Mouse (Mus musculus) embryonic facial prominence, embryonic 15.5 days (tissue): Measurements from ENCODE around the gene Fzd7. TPM values are rescaled to one million over a fixed set of nuclear protein-coding genes. Genes with fewer than 3 reads are reported as not detected.

Experiments used
- ATAC-seq: fragments of 200-750 bp; cut with Nextera tagmentation; 2 replicates; pipeline ENCODE4 v1.8.0; 2017; ENCODE audit warnings: low read depth, moderate TSS enrichment; ENCODE audit not compliant: insufficient number of reproducible peaks, low FRiP score, low TSS enrichment
- H3K27ac ChIP-seq: fragments of 300-500 bp; sonication (generic); replicated peaks from 2 replicates; pipeline ENCODE4 v1.5.1; 2015; ENCODE audit warnings: mild to moderate bottlenecking, inconsistent platforms
- H3K27me3 ChIP-seq: fragments of 300-500 bp; sonication (generic); 2 replicates; pipeline ENCODE4 v1.6.1; 2015; ENCODE audit warnings: inconsistent platforms
- H3K36me3 ChIP-seq: fragments of 300-500 bp; sonication (generic); 2 replicates; pipeline ENCODE4 v1.6.1; 2015; ENCODE audit warnings: mild to moderate bottlenecking, inconsistent platforms
- H3K4me1 ChIP-seq: fragments of 300-500 bp; sonication (generic); 2 replicates; pipeline ENCODE4 v1.6.1; 2015; ENCODE audit warnings: inconsistent platforms
- H3K4me2 ChIP-seq: fragments of 300-500 bp; sonication (generic); replicated peaks from 2 replicates; pipeline ENCODE4 v1.6.1; 2015; ENCODE audit warnings: mild to moderate bottlenecking, inconsistent platforms
- H3K4me3 ChIP-seq: fragments of 300-500 bp; sonication (generic); replicated peaks from 2 replicates; pipeline ENCODE4 v1.5.1; 2015; ENCODE audit warnings: mild to moderate bottlenecking, inconsistent platforms
- H3K9ac ChIP-seq: fragments of 300-500 bp; sonication (generic); 2 replicates; pipeline ENCODE4 v1.6.1; 2015; ENCODE audit warnings: inconsistent platforms
- H3K9me3 ChIP-seq: fragments of 300-500 bp; sonication (generic); replicated peaks from 2 replicates; pipeline ENCODE4 v1.6.1; 2016; ENCODE audit warnings: inconsistent platforms
- WGBS: fragments of 180-500 bp; shearing (Covaris S2); methylation state at CpG from one replicate; pipeline ENCODE4 v1.1.7; 2015; 5-methylcytosine and 5-hydroxymethylcytosine counted together
- polyA plus RNA-seq: library from polyadenylated mRNA; unstranded; fragments of >200 nt; fragmentation: Nextera tagmentation; extraction: Ambion mirVana; gene quantifications from 2 replicates; pipeline ENCODE4 v1.2.1, GENCODE M21; 2015

The Fzd7 gene
- polyA plus RNA-seq, 1 experiment from 2014 or later: 11.9 TPM

DNA sequence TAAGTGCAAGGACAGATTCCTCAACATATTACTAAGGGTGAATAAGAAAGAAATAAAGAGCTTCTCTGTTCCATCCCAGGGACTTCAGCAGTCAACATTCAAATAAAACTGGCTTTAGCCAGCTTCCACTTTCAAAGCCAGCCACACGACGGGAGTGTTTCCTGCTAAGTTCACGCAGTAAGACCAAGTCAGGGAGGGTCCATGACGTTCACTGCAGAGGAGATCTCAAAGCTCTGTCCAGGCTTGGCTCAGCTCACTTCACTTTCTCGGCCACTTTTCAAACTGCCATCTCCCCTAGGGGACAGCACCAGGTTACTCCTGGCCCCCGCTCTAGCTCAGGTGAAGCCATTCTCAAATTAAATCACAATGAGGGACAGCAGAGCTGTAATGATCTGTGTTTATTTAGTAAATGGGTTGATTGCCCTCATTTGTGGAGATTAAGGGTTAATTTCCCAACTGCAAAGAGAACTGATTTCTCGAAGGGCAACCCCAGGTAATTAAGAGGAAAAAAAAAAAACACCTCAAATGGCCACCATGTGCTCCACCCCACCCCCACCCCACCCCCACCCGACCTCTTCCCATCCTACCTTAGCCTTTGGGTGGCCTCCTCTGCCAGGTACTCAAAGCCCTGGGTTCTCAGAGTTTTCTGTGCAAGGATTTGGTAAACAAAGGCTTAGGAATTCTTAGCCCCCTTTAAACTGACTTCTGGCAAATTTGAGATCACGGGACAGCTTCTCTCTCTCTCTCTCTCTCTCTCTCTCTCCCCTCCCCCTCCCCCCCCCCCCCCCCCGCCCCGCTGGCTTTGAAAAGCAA, 9.7 kb upstream of the Fzd7 start:
- Histone ChIP-seq H3K9ac (no peak overlapping the region), H3K36me3 (no peaks in the 10 kb centered on the region), H3K4me2 (no peak overlapping the region), H3K4me1 (peaks cover 10% of the 10 kb centered on the region; the same call in 1 of the 2 replicates), H3K27ac (no peak overlapping the region), H3K27me3 (no peaks in the 10 kb centered on the region), H3K9me3 (no peaks in the 10 kb centered on the region), H3K4me3 (no peak overlapping the region)
- WGBS: 15% methylated on average over 9 of the region's 11 CpGs
- no peak for ATAC-seq

DNA sequence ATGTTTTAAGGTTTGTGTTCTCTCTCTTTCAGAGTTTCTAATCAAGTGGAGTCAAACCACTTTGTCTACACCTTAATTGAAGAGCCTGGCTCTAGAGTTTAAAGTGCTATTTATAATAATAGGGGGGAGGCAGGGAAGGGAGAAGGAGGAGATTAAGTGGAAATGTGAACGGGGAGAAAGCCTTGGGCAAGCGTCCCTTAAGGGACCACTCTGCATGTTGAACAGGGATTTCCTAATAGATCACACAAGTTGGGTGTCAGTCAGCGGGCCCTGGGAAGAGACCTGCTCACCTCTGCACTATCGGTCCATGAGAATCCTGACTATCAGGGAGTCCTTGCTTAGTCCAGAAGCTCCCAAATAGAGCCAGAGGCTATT, 9.1 kb upstream of the Fzd7 start:
- Histone ChIP-seq H3K36me3 (no peaks in the 10 kb centered on the region), H3K27ac (no peak overlapping the region), H3K4me1 (peaks cover 10% of the 10 kb centered on the region; the same call in 1 of the 2 replicates), H3K9ac (no peak overlapping the region), H3K4me3 (no peak overlapping the region), H3K27me3 (no peaks in the 10 kb centered on the region), H3K4me2 (no peak overlapping the region), H3K9me3 (no peaks in the 10 kb centered on the region)
- ATAC-seq: no peak
- 10% methylated on average over 4 of the region's 4 CpGs for WGBS

DNA sequence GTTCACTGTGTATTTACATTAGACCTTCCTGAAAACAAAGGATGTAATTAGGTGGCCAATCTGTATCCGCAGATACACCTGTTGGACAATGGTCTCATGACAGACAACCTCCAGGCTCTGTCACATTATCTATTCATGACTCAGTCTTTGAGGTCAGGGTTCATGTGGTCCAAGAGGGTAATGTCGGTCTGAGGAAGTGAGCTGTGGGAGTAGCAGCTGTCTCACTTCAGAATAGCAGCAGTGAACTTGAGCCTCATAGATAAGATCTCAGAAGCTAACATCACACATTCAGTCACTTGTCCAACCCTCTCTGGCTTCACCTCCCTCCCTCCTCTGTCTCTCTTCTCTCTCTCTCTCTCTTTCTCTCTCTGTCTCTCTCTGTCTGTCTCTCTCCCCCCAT, 6.6 kb upstream of the Fzd7 start:
- Histone ChIP-seq H3K27ac (no peak overlapping the region), H3K27me3 (no peaks in the 10 kb centered on the region), H3K4me2 (no peak overlapping the region), H3K36me3 (no peaks in the 10 kb centered on the region), H3K4me3 (no peak overlapping the region), H3K9me3 (no peaks in the 10 kb centered on the region), H3K9ac (no peak overlapping the region), H3K4me1 (peaks cover 18% of the 10 kb centered on the region)
- no peak for ATAC-seq
- WGBS: 37% methylated on average over 2 of the region's 2 CpGs

DNA sequence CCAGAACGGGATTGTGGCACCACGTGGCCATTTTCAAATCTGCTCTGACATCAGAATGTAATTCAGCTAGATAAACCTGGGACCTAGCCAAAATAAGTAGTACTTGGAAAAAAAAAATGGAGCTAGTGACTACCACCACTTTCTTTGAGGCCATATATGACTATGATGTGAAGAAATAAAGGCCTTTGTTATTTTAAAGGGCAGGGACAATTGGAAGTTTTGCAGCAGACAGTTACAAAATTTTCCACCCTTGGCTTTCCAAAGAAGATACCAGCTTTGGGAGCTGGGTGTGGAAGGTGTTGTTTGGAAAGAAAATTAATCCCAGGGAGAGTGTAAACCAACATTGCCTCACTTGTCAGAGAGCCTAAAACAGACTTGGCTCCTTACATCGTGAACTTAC, 3.3 kb upstream of the Fzd7 start:
- no peak for ATAC-seq
- 70% methylated on average over 3 of the region's 3 CpGs for WGBS
- Histone ChIP-seq H3K4me3 (no peak overlapping the region), H3K9ac (no peak overlapping the region), H3K9me3 (no peaks in the 10 kb centered on the region), H3K36me3 (no peaks in the 10 kb centered on the region), H3K27ac (no peak overlapping the region), H3K27me3 (no peaks in the 10 kb centered on the region), H3K4me2 (no peak overlapping the region), H3K4me1 (peaks cover 25% of the 10 kb centered on the region)

DNA sequence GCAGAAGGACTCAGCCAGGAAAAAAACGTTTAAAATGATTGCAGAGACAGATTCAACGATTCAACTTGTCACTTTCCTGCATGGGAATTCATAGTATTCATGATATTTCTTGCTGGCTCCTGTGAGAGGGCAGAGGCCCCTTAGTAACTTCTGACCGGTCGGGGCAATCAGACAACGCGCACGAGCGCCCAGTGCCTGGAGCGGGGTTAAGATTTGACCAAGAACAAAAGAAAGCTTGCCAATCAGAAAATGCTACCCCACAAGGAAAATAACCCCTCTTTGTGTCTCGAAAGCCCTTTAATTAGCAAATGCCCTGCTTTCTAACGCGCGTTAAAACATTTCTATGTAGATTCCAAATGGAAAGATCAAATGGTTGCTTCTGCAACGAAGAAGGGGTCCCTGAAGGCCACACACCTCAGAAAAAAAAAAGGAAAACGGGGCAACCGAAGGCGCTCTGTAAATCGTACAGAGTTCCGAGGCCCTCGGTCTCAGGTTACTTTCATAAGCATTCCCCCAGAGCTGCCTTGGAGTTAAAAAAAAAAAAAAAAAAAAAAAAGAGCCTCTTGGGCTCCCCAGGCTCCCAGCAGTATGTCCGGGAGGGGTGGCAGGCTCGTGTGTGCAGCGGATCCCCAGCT, 1.3 kb upstream of the Fzd7 start:
- H3K36me3 ChIP-seq: no peaks in the 10 kb centered on the region
- H3K4me1 ChIP-seq: peaks cover 40% of the 10 kb centered on the region
- H3K4me2 ChIP-seq: peak overlapping the region; percentile 84
- no peaks in the 10 kb centered on the region for H3K9me3 ChIP-seq
- WGBS: 2% methylated on average over 23 of the region's 23 CpGs
- H3K27ac ChIP-seq: peak overlapping the region; percentile 99
- H3K9ac ChIP-seq: peak overlapping the region; percentile 40
- ATAC-seq: no peak
- no peaks in the 10 kb centered on the region for H3K27me3 ChIP-seq
- peak overlapping the region; percentile 61 for H3K4me3 ChIP-seq

DNA sequence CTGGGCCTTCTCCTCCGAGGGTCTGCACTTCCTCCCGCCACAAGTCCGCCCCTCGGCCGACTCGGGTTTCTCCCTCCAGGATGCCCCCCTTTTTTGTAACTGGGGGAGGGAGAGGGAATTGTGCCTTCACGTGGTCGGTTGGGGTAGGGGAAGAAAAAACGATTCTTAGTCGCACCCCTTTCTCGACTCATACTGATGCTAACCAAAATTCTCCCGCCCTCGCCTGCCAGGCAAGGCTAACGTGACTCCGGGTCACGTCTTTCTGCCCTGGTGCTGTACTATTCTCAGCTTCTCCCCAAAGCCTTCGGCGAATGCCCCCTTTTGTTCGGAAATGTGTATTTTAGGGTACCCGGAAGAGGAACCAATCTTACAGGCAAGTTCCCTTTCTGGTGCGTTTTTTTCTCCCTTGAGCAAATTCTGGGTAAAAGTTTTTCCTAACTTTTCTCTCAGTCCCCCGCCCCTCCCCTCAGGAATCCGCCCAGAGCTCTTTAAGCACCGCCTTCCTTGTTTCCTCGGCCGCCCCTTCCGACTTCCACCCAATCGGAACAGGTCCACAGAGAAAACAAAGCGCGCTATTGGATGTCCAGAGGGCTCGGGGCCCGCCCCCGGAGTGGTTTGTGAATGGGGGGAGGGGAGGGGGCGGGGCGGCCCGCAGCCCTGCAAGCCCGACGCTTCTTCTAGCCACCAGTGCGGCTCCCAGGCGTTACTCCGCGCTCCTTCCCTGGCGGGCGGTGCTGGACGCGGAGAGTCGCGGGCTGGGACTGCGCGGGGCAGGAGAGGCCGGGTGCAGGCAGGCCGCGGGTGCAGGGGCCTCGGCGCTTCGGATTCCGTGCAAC, 550 bp upstream of the Fzd7 start:
- ATAC-seq: peak; percentile 94
- H3K27me3 ChIP-seq: no peaks in the 10 kb centered on the region
- H3K4me1 ChIP-seq: peaks cover 45% of the 10 kb centered on the region
- H3K4me2 ChIP-seq: peak overlapping the region; percentile 84
- no peaks in the 10 kb centered on the region for H3K9me3 ChIP-seq
- peak overlapping the region; percentile 61 for H3K4me3 ChIP-seq
- no peaks in the 10 kb centered on the region for H3K36me3 ChIP-seq
- peak overlapping the region; percentile 86 for H3K9ac ChIP-seq
- H3K27ac ChIP-seq: peak overlapping the region; percentile 99
- under 1% methylated on average over 55 of the region's 57 CpGs for WGBS

DNA sequence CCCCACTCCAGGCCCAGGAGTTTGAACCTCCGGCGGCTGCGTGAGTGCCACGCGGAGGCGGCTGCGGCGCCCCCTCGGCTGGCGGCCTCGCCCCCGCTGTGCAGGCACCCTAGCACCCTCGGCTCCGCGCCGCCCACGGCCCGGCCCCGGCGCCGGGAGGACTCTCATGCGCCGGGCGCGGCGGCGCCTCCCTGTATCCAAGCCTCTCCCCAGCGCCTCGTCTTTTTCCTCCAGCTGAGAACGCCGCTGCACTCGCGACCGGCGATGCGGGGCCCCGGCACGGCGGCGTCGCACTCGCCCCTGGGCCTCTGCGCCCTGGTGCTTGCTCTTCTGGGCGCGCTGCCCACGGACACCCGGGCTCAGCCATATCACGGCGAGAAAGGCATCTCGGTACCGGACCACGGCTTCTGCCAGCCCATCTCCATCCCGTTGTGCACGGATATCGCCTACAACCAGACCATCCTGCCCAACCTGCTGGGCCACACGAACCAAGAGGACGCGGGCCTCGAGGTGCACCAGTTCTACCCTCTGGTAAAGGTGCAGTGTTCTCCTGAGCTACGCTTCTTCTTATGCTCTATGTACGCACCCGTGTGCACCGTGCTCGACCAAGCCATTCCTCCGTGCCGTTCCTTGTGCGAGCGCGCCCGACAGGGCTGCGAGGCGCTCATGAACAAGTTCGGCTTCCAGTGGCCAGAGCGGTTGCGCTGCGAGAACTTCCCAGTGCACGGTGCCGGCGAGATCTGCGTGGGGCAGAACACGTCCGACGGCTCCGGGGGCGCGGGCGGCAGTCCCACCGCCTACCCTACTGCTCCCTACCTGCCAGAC, 684 bp downstream of the Fzd7 start:
- Histone ChIP-seq H3K27me3 (no peaks in the 10 kb centered on the region), H3K4me2 (peak overlapping the region; percentile 84), H3K27ac (peak overlapping the region; percentile 99), H3K36me3 (no peaks in the 10 kb centered on the region), H3K9me3 (no peaks in the 10 kb centered on the region), H3K9ac (peak overlapping the region; percentile 86), H3K4me1 (peaks cover 57% of the 10 kb centered on the region), H3K4me3 (peak overlapping the region; percentile 61)
- WGBS: under 1% methylated on average over 86 of the region's 88 CpGs
- 0 out of 2 replicates have a peak, but pooled peaks have one; percentile 2 for ATAC-seq

DNA sequence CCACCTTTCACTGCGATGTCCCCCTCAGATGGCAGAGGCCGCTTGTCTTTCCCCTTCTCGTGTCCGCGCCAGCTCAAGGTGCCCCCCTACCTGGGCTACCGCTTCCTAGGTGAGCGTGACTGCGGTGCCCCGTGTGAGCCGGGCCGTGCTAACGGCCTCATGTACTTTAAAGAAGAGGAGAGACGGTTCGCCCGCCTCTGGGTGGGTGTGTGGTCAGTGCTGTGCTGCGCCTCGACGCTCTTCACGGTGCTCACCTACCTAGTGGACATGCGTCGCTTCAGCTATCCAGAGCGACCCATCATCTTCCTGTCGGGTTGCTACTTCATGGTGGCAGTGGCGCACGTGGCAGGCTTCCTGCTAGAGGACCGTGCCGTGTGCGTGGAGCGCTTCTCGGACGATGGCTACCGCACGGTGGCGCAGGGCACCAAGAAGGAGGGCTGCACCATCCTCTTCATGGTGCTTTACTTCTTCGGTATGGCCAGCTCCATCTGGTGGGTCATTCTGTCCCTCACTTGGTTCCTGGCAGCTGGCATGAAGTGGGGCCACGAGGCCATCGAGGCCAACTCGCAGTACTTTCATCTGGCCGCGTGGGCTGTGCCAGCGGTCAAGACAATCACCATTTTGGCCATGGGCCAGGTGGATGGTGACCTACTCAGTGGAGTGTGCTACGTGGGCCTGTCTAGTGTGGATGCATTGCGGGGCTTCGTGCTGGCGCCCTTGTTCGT, 1.5 kb downstream of the Fzd7 start:
- H3K27ac ChIP-seq: peak overlapping the region; percentile 99
- peak overlapping the region; percentile 61 for H3K4me3 ChIP-seq
- H3K27me3 ChIP-seq: no peaks in the 10 kb centered on the region
- no peaks in the 10 kb centered on the region for H3K9me3 ChIP-seq
- 0 out of 2 replicates have a peak, but pooled peaks have one; percentile 29 for ATAC-seq
- peak overlapping the region; percentile 84 for H3K4me2 ChIP-seq
- no peaks in the 10 kb centered on the region for H3K36me3 ChIP-seq
- peaks cover 64% of the 10 kb centered on the region for H3K4me1 ChIP-seq
- H3K9ac ChIP-seq: peak overlapping the region; percentile 86
- 3% methylated on average over 46 of the region's 46 CpGs for WGBS

DNA sequence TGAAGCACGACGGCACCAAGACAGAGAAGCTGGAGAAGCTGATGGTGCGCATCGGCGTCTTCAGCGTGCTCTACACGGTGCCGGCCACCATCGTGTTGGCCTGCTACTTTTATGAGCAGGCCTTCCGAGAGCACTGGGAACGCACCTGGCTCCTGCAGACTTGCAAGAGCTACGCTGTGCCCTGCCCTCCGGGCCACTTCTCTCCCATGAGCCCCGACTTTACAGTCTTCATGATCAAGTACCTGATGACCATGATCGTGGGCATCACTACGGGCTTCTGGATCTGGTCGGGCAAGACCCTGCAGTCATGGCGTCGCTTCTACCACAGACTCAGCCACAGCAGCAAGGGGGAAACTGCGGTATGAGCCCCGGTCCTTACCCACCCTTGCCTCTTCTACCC, 2.1 kb downstream of the Fzd7 start:
- no peaks in the 10 kb centered on the region for H3K27me3 ChIP-seq
- 4% methylated on average over 21 of the region's 21 CpGs for WGBS
- H3K9me3 ChIP-seq: no peaks in the 10 kb centered on the region
- peak overlapping the region; percentile 99 for H3K27ac ChIP-seq
- H3K4me3 ChIP-seq: peak overlapping the region; percentile 61
- H3K36me3 ChIP-seq: no peaks in the 10 kb centered on the region
- ATAC-seq: no peak
- peak overlapping the region; percentile 84 for H3K4me2 ChIP-seq
- H3K4me1 ChIP-seq: peaks cover 70% of the 10 kb centered on the region
- H3K9ac ChIP-seq: peak overlapping the region; percentile 57
